Mouse (Mus musculus): ENCODE data around the gene Ttpal. TPM values are rescaled to one million over a fixed set of nuclear protein-coding genes. Genes with fewer than 3 reads are reported as not detected.

Gene Ttpal
- total RNA-seq, 2 experiments from 2014 or later, result 15.5 to 17.1 TPM

DNA sequence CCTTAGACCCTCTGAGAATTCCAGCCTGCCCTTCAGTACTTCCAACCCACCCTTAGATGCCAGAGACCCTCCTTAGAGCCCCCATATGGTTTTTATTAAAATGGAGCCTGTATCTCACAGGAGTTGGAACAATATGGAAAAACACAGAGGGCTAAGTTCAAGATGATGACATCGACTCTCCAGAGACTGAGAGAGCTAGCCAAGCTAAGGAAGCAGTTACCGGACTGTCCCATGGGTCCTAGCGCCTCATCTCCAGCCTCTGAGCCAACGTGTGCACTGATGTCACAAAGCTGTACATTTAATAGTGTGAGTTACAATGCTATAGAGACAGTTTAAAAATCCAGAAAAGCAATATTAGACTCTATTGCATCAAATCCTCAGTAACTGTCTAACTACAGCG lies 11.1 kb upstream of the Ttpal start:
- DNase-seq (ENCODE audit: low spot score in 2 of 2), result no peak

DNA sequence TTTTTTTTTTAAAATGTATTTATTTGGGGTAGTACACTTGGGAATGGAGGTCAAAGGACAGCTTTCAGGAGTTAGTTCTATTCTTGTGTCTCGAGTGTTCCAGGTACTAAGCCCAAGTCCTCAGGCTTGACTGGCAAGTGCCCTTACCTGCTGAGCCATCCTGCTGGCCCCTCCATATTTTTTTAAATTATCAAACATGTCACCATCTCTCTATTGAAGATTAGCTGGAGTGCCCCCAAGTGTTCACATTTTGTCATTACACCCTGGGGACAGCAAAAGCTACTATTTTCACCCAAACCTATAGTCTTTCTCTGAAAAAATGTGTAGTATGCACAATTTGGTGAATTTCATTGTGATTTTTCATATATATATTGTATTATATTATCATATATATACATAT lies 10.0 kb upstream of the Ttpal start:
- DNase-seq (ENCODE audit: low spot score in 2 of 2), result no peak

DNA sequence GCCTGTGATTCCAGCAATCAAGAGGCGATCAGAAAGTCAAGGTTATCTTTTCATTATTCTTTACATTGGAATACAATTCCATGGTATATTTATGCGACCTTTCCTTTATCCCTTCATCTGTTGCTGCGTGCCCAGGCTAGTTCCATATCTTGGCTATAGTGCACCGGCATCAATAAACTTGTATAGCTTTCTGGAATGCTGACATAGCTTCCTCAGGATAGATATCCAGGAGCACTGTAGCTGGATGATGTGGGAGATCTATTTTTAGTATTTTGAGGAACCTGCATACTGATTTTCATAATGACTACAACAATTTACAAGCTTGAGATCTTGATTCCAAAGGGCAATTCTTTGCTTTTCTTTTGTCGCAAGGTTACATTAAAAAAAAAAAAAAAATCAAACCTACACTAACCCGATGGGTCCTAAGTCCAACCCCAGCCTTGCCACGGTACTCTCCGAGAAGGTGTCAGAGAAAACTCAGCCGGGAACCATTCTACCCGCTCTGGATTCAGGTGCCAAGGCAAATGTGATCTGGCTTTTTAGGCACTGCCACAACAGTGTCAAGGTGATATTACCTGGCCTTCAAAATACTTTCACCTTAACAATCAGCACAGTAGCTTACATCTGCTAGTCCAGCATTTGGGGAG lies 8.4 kb upstream of the Ttpal start:
- no peak for DNase-seq (ENCODE audit: low spot score in 2 of 2)

DNA sequence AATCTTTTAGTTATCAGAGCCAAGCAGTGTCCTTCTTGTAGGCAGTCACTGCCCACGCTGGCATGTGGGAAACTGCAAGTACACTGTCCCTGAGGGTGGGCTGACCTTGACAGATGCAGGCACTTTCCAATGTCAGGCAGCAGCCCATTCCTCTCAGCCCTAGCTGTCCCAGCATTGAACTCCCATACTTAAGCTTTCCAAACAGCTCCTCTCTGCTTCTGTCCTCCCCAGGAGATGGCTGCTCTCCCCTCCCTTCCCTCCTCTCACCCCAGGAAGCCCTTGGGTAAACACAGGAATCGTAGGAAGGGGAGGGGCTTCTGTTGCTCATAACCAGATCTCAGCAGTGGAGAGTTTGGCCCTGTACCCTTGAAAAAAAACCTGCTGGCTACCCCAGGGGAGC lies 7.0 kb upstream of the Ttpal start:
- DNase-seq (ENCODE audit: low spot score in 2 of 2), result no peak

DNA sequence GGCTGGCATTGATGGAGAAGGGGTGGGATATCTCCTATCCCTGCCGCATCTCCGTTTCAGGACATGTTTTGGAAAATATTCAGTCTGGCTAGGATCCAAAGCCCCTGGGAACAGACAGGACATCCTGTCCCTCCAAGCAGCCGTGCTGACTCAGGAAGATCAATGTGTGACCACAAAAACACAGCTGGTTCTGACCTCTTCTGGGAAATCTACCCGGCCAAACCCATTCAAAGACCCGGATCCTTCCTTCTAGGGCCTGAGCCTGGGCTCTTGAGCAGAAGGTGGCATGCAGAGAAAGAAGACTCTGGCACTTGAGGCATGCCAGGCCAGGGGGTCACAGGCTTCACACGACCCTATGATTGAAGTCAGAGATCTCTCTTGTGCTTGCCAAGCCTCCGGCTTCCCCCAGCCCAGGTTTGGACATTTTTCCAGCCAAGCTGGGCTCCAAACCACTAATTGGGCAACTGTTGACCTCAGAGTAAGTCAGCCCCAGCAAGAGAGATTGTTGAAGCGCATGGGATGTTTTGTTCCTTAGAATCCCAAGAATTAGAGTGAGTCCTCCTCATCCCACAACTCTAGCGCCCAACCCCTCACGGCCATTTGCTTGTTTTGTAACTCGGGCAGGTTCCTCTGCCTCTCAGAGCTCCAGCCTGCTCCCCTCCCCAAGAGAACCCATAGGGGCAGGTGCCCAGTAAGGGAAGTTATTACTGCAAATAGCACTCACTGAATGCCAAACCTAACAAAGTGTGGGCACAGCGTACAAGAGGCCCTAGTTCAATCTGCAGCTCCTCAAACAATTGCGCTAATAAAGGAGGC lies 5.8 kb upstream of the Ttpal start:
- DNase-seq (ENCODE audit: low spot score in 2 of 2), result no peak

DNA sequence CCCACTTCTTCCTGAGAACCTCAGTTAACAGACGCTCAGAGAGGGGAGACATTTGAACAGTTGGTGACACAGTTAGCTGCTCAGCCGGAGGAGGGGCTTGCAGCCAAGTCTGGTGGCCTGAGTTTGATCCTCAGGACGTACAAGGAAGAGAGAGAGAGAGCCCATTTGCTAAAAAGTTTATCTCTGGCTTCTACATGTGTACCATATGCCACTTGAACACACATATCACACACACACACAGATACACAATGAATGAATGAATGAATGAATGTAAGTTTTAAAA lies 5.3 kb upstream of the Ttpal start:
- no peak for DNase-seq (ENCODE audit: low spot score in 2 of 2)

DNA sequence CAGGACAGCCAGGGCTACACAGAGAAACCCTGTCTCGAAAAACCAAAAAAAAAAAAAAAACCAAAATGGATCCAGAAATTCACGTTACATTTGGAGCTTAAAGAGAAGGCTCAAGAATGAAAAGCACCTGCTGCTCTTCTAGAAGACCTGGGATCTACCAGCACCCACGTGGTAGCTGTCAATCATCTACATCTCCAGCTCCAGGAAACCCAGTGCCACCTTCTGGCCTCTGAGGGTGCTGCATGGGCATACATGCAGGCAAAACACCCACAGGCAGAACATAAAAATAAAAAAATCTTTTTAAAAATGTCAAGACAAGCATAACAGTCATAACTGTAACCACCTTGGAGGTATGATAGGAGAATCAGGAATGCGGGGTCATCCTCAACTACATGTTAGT lies 4.5 kb upstream of the Ttpal start:
- no peak for DNase-seq (ENCODE audit: low spot score in 2 of 2)

DNA sequence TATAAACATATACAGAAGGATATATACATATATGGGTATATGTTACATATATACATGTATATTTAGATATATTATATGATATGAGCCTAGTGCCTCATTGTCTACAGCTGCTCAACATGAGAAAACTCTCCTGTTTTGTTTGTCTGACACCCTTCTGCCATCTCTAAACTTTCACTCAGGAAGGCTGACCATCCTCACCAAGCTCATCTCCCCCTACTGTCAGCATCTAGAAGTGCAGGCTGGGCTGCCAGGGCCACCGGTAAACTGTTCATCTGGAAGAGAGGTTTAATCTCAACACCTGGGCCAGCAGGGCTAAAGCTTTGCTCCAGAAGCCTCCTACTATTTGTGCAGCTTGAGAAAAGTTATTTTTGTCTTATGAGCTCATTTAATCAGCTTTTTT lies 2.9 kb upstream of the Ttpal start:
- peak in 1 of 2 experiments; percentile 62 for DNase-seq (ENCODE audit: low spot score in 2 of 2)

DNA sequence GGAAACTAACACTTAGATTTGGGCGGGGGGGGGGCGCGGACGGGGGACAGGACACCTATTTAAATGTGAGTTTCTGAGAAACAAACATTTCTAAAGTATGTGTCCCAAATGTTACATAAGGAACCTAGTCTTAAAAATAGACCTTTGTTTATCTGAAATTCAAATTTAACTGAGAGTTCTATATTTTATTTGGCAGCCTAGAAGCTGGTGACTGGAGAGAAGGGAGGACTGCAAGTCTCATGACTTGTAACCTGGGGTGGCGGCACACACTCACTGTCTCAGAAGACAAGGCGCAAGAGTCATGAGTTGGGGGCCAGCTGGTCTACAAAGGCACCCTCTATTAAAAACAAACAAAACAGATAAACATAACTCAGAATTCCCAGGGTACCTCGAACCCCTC lies 1.0 kb upstream of the Ttpal start:
- no peak for DNase-seq (ENCODE audit: low spot score in 2 of 2)

DNA sequence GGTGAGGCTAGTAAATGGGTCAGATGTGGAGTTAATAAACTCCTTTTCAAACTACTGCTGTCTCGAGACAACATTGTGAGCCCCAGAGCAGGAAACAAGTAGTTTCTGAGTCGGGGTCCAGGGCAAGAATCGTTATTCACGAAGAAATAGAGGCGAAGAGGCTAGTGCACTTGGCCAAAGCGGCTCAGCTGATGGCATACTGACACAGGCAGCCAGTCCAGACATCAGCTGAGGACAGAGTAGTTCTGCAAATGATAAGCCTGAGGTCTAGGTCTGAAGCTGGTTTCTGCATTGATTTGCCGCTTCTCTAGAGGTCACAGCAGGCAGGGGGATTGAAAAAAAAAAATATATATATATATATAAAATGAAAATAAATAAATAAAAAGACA lies 408 bp upstream of the Ttpal start:
- DNase-seq (ENCODE audit: low spot score in 2 of 2), result no peak

DNA sequence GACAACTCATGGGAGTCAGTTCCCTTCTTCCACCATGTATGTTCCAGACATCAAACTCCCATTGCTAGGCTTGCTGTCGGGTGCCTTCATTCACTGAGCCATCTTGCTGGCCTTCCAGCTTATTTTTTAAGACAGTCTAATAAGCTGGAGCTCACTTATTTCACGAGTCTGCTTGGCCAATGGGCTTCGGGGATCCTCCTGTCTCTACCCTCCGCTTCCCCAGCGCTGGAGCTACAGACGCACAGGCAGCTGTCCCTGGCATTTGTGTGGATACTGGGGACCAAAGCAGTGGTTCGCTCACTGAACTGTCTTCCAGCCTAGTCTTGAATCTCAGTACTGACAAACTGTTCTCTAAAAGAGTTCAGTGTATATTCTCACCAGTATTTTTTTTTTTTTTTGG lies 4.0 kb downstream of the Ttpal start:
- DNase-seq (ENCODE audit: low spot score in 2 of 2), result no peak

DNA sequence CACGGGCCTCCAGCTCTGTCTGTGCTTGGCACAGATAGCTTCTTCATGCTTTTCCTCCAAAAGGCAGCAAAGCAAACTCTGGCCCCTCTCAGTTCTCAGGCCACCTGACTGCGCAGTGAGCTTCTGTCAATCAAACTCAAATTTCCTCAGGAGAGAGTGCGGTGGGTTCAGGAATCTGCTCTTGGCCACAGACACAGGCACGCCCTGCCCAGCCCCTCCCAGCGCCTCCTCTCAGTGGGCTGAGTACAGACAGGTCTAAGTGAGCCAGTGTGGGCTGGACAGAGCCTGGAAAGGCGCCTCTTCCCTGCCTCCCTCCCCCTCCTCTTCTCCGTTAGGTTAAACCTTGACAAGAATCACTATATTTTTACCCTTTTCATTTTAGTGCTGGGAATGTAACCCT lies 5.9 kb downstream of the Ttpal start:
- DNase-seq (ENCODE audit: low spot score in 2 of 2), result no peak

DNA sequence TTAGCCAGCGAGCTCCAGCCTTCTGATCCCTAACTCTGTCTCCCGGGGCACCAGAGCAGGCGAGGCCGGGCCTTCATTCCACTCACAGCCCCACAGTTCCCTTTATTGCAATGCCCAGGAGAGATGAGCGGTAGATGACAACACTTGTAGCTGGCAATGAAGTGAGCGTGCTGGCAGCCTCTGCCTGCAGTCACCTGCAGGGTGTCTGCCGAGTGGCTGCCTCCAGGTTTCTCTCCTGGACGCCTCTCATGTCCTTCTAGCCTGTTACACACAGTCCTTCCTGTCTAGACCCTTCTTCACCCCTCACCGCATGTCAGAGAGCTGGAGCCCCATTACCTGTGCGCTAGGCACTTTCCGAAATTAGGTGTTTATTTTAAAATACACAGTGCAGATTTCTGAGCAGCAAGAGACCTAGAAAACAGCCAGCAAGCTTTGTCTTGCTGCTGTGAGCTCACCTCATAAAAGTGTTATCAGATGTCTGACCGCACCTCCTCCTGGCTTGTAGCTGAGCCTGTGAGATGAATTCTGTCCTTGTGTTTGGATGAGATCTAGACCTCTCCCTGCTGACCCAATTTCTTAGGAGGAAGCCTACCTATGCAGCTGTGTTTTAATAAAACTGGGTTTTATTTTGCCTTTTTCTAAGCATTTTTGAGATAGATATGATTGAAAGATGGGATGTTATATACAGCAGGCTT lies 7.3 kb downstream of the Ttpal start:
- DNase-seq (ENCODE audit: low spot score in 2 of 2), result no peak

DNA sequence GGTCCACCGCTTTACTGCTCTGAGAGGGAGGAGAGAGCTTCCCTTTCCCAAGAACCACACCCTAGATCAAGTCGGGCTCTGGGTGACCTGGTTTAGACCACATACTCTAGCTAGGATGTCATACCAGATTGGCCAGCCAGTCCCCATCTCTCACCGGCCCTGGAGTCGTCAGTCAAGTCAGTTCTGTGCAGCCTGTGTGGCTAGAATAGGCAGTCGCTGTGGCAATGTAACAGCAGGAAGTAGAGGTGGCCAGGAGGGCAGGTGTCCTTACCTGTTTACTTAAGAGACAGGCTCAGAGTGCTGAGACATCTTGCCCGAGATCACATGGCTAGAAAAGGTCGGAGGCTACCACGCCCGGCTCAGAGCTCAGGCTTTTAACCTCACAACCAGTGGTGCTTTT lies 9.1 kb downstream of the Ttpal start:
- DNase-seq (ENCODE audit: low spot score in 2 of 2), result no peak

DNA sequence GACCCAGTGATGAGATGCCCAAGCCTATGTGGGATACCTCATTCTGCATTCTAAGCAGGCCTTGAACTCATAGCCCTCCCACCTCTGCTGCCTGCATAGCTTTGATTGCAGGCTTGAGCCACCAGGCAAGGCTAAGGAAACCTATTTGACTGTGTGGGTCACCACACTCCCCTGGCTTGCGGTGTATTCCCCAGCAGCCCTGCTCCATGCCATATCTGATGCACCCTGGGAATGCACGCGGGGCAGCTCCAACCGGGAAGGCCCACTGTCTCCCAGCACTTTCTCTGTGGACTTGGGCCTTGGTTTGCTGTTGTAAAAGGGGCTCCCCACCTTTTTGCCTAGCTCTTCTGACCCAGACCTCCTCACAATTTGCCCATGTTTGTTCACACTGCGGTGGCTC lies 11.1 kb downstream of the Ttpal start:
- DNase-seq (ENCODE audit: low spot score in 2 of 2), result no peak

DNA sequence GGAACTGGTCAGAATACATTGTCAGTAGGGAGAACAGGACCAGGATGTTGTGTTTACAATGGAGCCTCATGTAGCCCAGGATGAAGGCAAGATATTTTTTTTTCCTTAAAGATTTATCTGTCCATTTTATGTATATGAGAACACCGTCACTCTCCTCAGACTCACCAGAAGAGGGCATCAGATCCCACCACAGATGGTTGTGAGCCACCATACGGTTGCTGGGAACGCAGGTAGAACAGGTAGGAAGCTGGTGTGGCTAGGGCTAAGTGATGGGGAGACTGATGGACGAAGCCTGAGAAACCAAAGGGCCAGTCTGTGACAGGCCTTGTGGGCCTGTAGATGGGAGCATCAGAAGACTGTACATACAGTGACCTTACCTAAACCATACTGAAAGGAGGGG lies 11.9 kb downstream of the Ttpal start:
- no peak for DNase-seq (ENCODE audit: low spot score in 2 of 2)

DNA sequence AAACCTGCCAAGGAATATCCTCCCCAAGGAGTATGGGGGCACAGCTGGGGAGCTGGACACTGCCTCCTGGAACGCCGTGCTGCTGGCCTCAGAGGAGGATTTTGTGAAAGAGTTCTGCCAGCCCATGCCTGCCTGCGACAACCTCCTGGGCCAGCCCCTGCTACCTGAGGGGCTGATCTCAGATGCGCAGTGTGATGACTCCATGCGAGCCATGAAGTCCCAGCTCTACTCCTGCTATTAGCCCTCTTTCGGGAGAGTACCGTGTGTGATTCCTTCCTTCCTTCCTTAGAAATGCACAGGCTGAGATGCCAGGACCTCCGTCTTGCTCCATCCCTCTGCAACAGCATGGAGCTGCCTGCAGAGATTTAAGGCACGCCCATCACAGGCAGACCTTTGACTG lies 13.3 kb downstream of the Ttpal start:
- DNase-seq (ENCODE audit: low spot score in 2 of 2), result no peak

DNA sequence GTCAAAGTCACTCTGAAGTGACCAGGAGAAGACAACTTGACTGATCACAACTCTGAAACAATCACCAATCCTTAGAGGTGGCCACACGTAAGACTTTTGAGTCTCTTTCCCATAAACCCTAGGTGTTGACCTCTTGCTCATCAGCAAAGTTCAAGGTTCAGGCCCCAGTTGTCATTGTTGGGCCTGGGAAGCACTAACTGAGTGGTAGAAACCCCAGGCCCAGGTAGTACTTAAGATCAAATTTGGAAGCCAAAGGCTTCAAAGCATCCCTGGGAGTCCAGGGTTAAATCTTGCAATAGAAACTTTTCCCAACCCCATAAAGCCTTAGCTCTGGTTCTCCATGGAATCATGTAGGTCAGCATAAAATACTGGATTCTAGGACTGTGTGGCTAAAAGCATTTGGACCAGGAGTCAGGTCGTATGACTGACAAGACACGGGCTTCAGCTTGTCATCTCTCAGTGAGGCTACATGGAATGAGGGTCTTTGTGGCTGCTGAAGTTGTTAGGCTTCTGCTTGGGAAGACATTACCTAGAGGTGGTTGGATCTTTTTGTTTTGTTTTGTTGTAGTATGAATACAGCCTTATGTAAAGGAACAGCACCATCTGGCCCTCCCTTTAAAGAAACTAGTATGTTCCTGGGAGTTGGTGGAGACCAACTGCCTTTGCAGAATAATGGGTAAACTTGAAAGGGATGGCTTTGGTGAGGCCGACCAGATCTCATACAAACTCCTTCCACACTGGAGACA lies 14.0 kb downstream of the Ttpal start:
- no peak for DNase-seq (ENCODE audit: low spot score in 2 of 2)

DNA sequence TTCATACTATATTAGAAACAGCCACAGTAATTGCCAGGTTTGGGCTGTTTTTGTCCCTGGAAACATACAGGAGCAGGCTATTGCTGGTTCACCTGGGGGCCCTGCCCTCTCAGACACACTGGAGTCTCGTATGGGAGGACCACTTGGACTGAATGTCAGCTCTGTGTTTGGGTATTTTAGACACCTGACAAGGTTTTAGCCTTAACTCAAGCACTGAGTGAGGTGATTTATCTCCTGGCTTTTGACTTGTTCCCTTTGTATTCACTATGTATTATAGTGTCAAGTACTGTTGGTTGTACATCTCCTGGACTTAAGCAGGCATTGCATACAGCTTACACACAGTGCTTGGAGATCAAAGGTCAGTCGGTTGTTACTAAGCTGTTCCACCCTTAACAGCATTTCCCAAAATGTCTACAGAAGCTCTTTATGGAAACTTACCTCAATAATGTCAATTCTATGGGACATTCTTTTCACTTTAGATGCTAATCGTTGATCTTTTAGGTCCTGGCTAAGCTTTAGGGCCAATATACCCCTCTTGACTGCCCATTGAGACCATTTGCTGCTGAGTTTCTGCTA lies 14.6 kb downstream of the Ttpal start:
- DNase-seq (ENCODE audit: low spot score in 2 of 2), result no peak

DNA sequence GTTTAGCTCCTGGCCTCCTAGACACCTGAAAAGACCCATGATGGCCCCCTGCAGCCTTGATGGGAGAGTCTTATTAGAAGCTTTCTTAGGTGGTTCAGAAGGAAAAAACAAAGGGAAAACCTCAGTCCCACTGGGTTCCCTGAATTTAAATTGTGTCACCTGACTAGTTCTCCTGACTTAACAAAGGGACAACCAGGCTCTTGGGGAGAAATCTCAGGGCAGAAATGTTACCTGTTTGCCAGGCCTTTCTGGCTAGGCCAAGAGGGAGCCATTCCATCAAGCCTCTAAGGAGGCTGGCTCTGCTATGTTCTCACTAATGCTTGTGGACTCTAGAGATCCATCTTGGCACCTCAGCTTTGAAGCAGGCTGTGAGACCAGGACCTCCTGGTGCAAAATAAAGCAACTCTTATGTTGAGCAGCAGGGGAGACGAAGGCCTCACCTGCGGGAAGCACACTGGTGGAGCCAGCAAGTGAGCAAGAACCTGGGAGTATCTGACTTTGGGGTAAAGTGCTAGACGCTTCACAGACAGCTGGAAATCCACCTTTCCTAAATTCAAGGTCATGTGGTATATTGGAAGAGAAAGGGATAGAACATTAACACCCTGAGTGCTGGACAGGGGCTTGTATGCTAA lies 15.2 kb downstream of the Ttpal start:
- DNase-seq (ENCODE audit: low spot score in 2 of 2), result no peak

DNA sequence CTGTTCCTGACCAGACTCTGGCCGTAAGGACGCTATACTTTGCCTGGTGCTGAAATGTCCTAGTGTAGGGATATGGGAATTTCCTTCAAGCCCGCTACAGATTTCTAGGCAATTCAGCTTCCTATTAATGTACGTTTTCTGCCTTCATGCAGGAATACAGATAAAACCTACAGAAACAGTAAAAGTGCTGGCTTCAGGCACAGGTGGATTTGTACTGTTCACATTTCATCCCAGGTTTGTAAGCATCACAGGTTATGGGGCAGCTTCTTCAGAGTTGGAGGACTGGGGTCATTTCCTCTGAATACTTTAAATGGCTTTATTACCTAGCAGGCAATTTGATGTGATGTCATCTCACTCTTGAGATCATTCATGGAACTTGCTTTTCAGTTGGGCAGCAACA lies 15.8 kb downstream of the Ttpal start:
- no peak for DNase-seq (ENCODE audit: low spot score in 2 of 2)

Measured in gastrocnemius, postnatal 4 days (tissue).